Mouse (Mus musculus) lung, embryonic 16.5 days (tissue): ENCODE data around the gene Anxa1. TPM values are rescaled to one million over a fixed set of nuclear protein-coding genes. Genes with fewer than 3 reads are reported as not detected.

Experiments
- ATAC-seq: fragments of 200-750 bp; cut with Nextera tagmentation; 2 replicates; pipeline ENCODE4 v1.8.0; 2017; ENCODE audit warnings: low read depth, mild to moderate bottlenecking, moderate library complexity
- H3K27ac ChIP-seq: fragments of 300-500 bp; sonication (generic); 2 replicates; pipeline ENCODE4 v1.5.1; 2014; ENCODE audit warnings: mild to moderate bottlenecking, control low read depth, low read length
- H3K27me3 ChIP-seq: fragments of 300-500 bp; sonication (generic); 2 replicates; pipeline ENCODE4 v1.6.1; 2014; ENCODE audit warnings: low read depth, low read length, mixed read lengths; ENCODE audit not compliant: control insufficient read depth, insufficient read depth
- H3K36me3 ChIP-seq: fragments of 300-500 bp; sonication (generic); 2 replicates; pipeline ENCODE4 v1.6.1; 2014; ENCODE audit warnings: low read length; ENCODE audit not compliant: control insufficient read depth, insufficient read depth
- H3K4me1 ChIP-seq: fragments of 300-500 bp; sonication (generic); replicated peaks from 2 replicates; pipeline ENCODE4 v1.6.1; 2014; ENCODE audit warnings: low read length, mixed read lengths; ENCODE audit not compliant: control insufficient read depth, insufficient read depth
- H3K4me2 ChIP-seq: fragments of 300-500 bp; sonication (generic); 2 replicates; pipeline ENCODE4 v1.6.1; 2014; ENCODE audit warnings: low read depth, low read length, control low read depth
- H3K4me3 ChIP-seq: fragments of 300-500 bp; sonication (generic); 2 replicates; pipeline ENCODE4 v1.5.1; 2014; ENCODE audit warnings: mild to moderate bottlenecking, low read length, control low read depth
- H3K9ac ChIP-seq: fragments of 300-500 bp; sonication (generic); 2 replicates; pipeline ENCODE4 v1.6.1; 2014; ENCODE audit warnings: low read length, control low read depth
- H3K9me3 ChIP-seq: fragments of 300-500 bp; sonication (generic); 2 replicates; pipeline ENCODE4 v1.6.1; 2016; ENCODE audit warnings: low read length; ENCODE audit not compliant: control insufficient read depth
- WGBS: fragments of 180-500 bp; shearing (Covaris S2); extraction: QIAGEN DNeasy Blood & Tissue Kit; methylation state at CpG from one replicate; pipeline ENCODE4 v1.1.7; 2014; 5-methylcytosine and 5-hydroxymethylcytosine counted together
- polyA plus RNA-seq: library from polyadenylated mRNA; unstranded; fragments of >200 nt; fragmentation: Nextera tagmentation; extraction: Ambion mirVana; gene quantifications from 2 replicates; pipeline ENCODE4 v1.2.1, GENCODE M21; 2015

Gene Anxa1
- polyA plus RNA-seq, 1 experiment from 2014 or later = 220 TPM

GRCm38 (mm10) chr19:20388276-20388675, 2.5 kb downstream of the Anxa1 start:
- H3K9ac ChIP-seq = no peak overlapping the region
- peaks cover 6% of the 10 kb centered on the region for H3K36me3 ChIP-seq
- H3K4me3 ChIP-seq = no peak overlapping the region
- H3K4me2 ChIP-seq = no peak overlapping the region
- no peaks in the 10 kb centered on the region for H3K4me1 ChIP-seq
- no peaks in the 10 kb centered on the region for H3K9me3 ChIP-seq
- no peak for ATAC-seq
- 84% methylated on average over 6 of the region's 6 CpGs for WGBS
- H3K27ac ChIP-seq = no peak overlapping the region
- H3K27me3 ChIP-seq = no peaks in the 10 kb centered on the region

- no peak for ATAC-seq
- Histone ChIP-seq H3K36me3 (peaks cover 8% of the 10 kb centered on the region), H3K4me2 (no peak overlapping the region), H3K27me3 (no peaks in the 10 kb centered on the region), H3K9ac (no peak overlapping the region), H3K27ac (no peak overlapping the region), H3K9me3 (no peaks in the 10 kb centered on the region), H3K4me1 (no peaks in the 10 kb centered on the region), H3K4me3 (no peak overlapping the region)
- WGBS = 72% methylated on average over 2 of the region's 2 CpGs
These were observed 4.4 kb downstream of the Anxa1 start for GRCm38 (mm10) chr19:20386296-20386695.

GRCm38 (mm10) chr19:20385645-20386044, 5.1 kb downstream of the Anxa1 start:
- WGBS = 64% methylated on average over 6 of the region's 6 CpGs
- no peak for ATAC-seq

GRCm38 (mm10) chr19:20381207-20381752, 9.5 kb downstream of the Anxa1 start:
- Histone ChIP-seq H3K27me3 (no peaks in the 10 kb centered on the region), H3K27ac (no peak overlapping the region), H3K4me2 (no peak overlapping the region), H3K4me3 (no peak overlapping the region), H3K9me3 (no peaks in the 10 kb centered on the region), H3K9ac (no peak overlapping the region), H3K36me3 (peaks cover 10% of the 10 kb centered on the region), H3K4me1 (no peaks in the 10 kb centered on the region)
- ATAC-seq = no peak
- 66% methylated on average over 2 of the region's 2 CpGs for WGBS

More at GRCm38 (mm10) chr19:20385645-20386044, 5.1 kb downstream of the Anxa1 start:
- no peaks in the 10 kb centered on the region for H3K9me3 ChIP-seq
- peaks cover 8% of the 10 kb centered on the region for H3K36me3 ChIP-seq
- H3K27me3 ChIP-seq = no peaks in the 10 kb centered on the region
- no peak overlapping the region for H3K27ac ChIP-seq
- no peak overlapping the region for H3K4me2 ChIP-seq
- H3K4me3 ChIP-seq = no peak overlapping the region
- H3K9ac ChIP-seq = no peak overlapping the region
- no peaks in the 10 kb centered on the region for H3K4me1 ChIP-seq

GRCm38 (mm10) chr19:20370175-20370574, 20.6 kb downstream of the Anxa1 start:
- Histone ChIP-seq H3K4me2 (no peak overlapping the region), H3K27me3 (no peaks in the 10 kb centered on the region), H3K9ac (no peak overlapping the region), H3K36me3 (peaks cover 4% of the 10 kb centered on the region; the same call in 1 of the 2 replicates), H3K27ac (no peak overlapping the region), H3K4me3 (no peak overlapping the region), H3K4me1 (no peaks in the 10 kb centered on the region), H3K9me3 (no peaks in the 10 kb centered on the region)
- ATAC-seq = no peak
- 72% methylated on average over 2 of the region's 2 CpGs for WGBS

- H3K27ac ChIP-seq = no peak overlapping the region
- no peaks in the 10 kb centered on the region for H3K27me3 ChIP-seq
- H3K9me3 ChIP-seq = no peaks in the 10 kb centered on the region
- H3K36me3 ChIP-seq = no peaks in the 10 kb centered on the region
- ATAC-seq = no peak
- 63% methylated on average over 5 of the region's 5 CpGs for WGBS
- H3K9ac ChIP-seq = no peak overlapping the region
- no peak overlapping the region for H3K4me2 ChIP-seq
- no peak overlapping the region for H3K4me3 ChIP-seq
- no peaks in the 10 kb centered on the region for H3K4me1 ChIP-seq
These were observed 24.2 kb downstream of the Anxa1 start for GRCm38 (mm10) chr19:20366571-20366970.

GRCm38 (mm10) chr19:20366010-20366409, 24.7 kb downstream of the Anxa1 start:
- Histone ChIP-seq H3K9me3 (no peaks in the 10 kb centered on the region), H3K4me2 (no peak overlapping the region), H3K4me1 (no peaks in the 10 kb centered on the region), H3K36me3 (no peaks in the 10 kb centered on the region), H3K27ac (no peak overlapping the region), H3K9ac (no peak overlapping the region), H3K27me3 (no peaks in the 10 kb centered on the region), H3K4me3 (no peak overlapping the region)
- 58% methylated on average over 2 of the region's 2 CpGs for WGBS
- ATAC-seq = no peak

GRCm38 (mm10) chr19:20365364-20365763, 25.4 kb downstream of the Anxa1 start:
- no peaks in the 10 kb centered on the region for H3K36me3 ChIP-seq
- no peak overlapping the region for H3K27ac ChIP-seq
- 76% methylated on average over 2 of the region's 2 CpGs for WGBS
- H3K4me2 ChIP-seq = no peak overlapping the region
- H3K9ac ChIP-seq = no peak overlapping the region
- H3K27me3 ChIP-seq = no peaks in the 10 kb centered on the region
- no peaks in the 10 kb centered on the region for H3K9me3 ChIP-seq
- no peak for ATAC-seq
- no peaks in the 10 kb centered on the region for H3K4me1 ChIP-seq
- no peak overlapping the region for H3K4me3 ChIP-seq

GRCm38 (mm10) chr19:20364931-20365330, 25.8 kb downstream of the Anxa1 start:
- H3K4me2 ChIP-seq = no peak overlapping the region
- no peaks in the 10 kb centered on the region for H3K27me3 ChIP-seq
- H3K9ac ChIP-seq = no peak overlapping the region
- ATAC-seq = no peak
- H3K36me3 ChIP-seq = no peaks in the 10 kb centered on the region
- no peaks in the 10 kb centered on the region for H3K4me1 ChIP-seq
- no peaks in the 10 kb centered on the region for H3K9me3 ChIP-seq
- H3K27ac ChIP-seq = no peak overlapping the region
- 81% methylated on average over 13 of the region's 13 CpGs for WGBS
- H3K4me3 ChIP-seq = no peak overlapping the region

- H3K9me3 ChIP-seq = no peaks in the 10 kb centered on the region
- no peak overlapping the region for H3K4me3 ChIP-seq
- no peaks in the 10 kb centered on the region for H3K36me3 ChIP-seq
- H3K9ac ChIP-seq = no peak overlapping the region
- no peak for ATAC-seq
- no peaks in the 10 kb centered on the region for H3K4me1 ChIP-seq
- WGBS = 69% methylated on average over 10 of the region's 10 CpGs
- H3K4me2 ChIP-seq = no peak overlapping the region
- H3K27ac ChIP-seq = no peak overlapping the region
- H3K27me3 ChIP-seq = no peaks in the 10 kb centered on the region
These were observed 27.5 kb downstream of the Anxa1 start for GRCm38 (mm10) chr19:20363221-20363620.
